Mouse (Mus musculus): ENCODE measurements at regions not wholly inside any gene's neighbourhood (a gene's known extent, or its start where the extent isn't known, plus 50 kb on each side); places are given as distances from the start of the nearest gene placed in this dataset.

DNA sequence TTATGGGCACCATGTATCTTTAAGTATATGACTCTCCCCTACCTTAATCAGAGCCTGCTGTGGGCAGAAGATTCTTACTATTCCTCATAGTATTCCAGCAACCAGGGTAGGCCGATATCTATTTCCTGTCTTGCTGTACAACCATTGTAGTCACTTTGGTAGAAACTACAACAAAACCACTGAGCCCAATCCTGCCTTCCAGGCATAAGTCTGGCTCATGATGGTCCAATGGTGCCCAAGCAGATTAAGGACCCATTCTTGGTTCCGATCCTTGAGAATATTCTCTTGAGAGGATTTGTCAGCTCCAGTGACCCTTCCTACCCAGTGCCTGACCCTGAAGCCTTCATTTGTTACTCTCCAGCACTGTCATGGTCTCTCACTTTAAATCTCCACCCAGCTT, 102.9 kb upstream of the Mylip start:
- no peak for DNase-seq

DNA sequence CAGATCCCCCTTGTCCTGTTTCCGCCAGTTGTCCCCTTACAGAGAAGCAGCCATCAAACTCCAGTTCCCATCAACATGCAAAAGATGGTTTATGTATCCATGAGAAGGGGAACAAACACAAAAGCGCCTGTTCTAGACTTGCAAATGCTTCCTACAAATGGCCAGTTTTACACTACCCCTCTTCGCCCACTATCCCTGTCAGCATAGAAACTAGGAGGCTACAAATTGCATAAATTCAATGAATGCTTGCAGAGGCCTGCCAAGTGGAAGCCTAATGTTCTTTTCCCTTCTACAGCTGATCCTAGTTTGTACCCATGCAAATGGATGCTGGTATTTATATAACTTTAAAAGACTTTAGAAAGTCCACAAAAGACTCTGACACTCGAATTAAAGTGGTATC, 102.3 kb upstream of the Mylip start:
- DNase-seq, result no peak

GRCm38 (mm10) chr13:45289976-45290375, 99.6 kb upstream of the Mylip start:
- DNase-seq, result no peak

GRCm38 (mm10) chr13:45294691-45295090, 94.9 kb upstream of the Mylip start:
- DNase-seq, result no peak

DNA sequence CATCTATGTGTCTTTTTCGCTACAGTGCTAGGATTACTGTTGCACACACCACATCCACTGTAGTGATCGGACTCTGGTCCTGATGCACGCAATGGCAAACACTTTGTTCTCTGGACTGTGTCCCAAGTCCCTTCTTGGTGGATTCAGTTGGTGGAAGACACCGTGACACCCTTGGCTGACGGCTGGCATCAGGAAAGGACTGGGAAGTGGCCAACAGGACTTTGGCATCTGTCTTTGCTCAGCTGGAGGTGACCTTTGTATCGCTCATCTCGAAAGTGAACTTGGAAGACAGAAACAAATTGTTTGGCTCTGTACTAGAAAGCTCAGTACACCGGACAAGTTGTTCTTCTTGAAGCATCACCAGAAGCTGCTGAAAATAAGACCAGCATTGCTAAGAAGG, 88.9 kb upstream of the Mylip start:
- DNase-seq, result no peak

DNA sequence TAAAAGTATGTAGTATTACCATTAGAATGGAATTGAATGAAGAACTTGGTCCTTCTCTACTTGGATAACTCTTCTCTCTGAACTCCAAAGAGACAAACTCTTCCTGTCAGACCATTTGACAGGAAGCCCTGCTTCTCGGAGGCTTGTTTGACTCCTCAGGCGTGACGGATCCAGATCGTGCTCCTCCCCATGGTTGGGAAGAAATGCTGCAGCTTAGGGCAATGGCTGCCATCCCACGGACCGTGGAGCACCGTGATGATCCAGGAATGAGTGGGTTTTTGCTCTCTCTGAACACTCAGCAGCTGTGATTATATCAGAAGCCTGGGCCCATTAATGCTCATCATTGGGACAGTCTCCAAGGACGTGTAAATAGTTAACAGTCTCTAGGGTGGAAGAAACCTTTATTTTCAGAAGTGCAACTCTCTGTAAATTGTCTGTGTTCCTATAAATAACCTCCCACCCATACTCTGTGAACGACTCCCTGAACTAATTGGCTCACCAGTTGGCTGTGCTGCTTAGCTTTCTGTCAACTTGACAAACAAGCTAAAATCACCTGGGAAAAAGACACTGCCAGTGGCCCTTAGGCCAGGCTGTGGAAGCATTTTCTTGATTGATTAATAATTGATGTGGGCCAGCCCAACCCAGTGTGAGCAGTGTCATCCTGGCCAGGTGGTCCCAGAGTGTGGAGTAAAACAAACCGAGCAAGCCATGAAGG, 88.2 kb upstream of the Mylip start:
- no peak for DNase-seq

DNA sequence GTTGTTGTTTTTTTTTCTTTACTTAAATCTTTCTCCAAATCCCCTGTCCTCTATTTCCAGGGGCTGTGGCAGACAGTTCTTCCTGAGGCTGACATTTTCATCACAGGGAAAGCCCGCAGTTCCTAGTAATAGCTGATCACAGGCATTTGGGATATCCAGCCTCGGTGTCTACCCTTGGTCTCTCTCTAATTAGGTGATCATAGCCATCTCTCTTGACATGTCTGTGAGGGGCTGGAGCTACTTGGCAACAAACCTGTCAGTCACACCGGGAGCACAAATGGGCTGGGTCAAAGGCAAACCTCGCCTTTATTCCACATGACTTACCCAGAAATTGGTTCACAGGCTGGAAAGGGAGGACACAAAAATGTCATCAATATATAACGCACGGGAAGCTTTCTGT, 86.7 kb upstream of the Mylip start:
- DNase-seq, result no peak

- DNase-seq, result no peak
Observed at GRCm38 (mm10) chr13:45306177-45306576, 83.4 kb upstream of the Mylip start.

- DNase-seq, result no peak
Observed at GRCm38 (mm10) chr13:45307226-45307625, 82.3 kb upstream of the Mylip start.

- no peak for DNase-seq
Observed at GRCm38 (mm10) chr13:45319646-45320045, 69.9 kb upstream of the Mylip start.

GRCm38 (mm10) chr13:45325736-45326293, 63.7 kb upstream of the Mylip start:
- DNase-seq, result no peak

DNA sequence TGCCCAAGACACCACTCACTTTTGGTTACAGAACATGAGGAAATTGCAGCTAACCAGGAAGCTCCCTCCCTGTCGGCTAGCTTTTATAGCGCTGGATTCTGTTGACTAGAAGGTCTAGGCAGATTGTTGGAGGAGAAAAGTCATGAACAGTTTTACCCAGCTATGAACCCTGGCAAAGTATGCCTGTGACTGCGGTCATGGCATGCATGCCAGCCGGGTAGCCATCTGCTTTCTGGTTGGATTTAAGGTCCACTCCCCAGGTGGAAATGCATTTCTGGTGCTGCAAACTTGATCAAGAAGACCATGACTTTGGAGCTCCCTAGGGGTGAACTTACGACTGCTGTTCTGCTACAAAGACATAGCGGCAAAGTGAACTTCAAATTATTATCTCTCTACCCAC, 62.8 kb upstream of the Mylip start:
- DNase-seq, result no peak

DNA sequence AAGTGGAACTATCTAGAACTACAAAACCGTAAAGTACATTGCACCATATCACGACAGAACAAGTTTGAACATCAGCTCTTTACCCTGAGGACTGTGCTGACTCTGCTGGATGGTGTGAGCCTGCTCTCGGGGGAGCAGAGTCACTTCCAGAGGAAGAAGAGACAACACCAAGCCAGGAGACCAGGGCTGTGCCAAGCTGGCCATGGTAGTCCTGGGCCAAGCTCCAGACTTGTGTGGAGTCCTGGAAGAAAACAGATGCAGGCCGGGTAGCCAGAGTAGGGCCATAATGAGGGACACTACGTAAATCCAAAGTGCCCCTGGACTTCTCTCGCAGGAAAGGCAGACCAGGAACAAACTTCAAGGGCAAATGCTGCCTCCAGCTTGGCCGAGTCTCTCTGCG, 59.0 kb upstream of the Mylip start:
- no peak for DNase-seq

DNA sequence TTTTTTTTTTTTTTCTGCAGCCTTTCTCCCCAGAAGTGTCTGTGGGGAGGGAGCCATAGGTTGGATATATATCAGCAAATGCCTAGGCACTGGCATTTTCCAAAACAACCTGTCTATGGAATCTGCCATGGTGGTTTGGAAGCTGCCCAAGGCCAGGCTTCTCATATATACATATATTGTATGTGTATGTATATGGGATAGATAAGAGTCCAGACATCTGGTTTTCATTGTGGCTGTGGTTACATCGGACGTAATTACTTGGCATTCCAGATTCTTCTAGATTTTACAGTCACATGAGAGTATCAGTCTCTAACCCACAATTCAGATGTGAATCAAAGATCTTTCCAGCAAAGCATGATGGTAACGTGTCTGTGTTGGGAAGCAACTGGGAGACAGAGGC, 57.5 kb upstream of the Mylip start:
- no peak for DNase-seq

- DNase-seq, result no peak
Observed at GRCm38 (mm10) chr13:45333634-45334033, 55.9 kb upstream of the Mylip start.
